Mouse (Mus musculus): ENCODE measurements around the gene Gp9. TPM values are rescaled to one million over a fixed set of nuclear protein-coding genes. Genes with fewer than 3 reads are reported as not detected.
"Not testable (repeated sequence)": the region's sequence is repeated elsewhere in the genome, so short reads cannot be mapped to it uniquely, and the experiment has no call there.

The Gp9 gene
- polyA plus RNA-seq, 1 experiment from 2014 or later, result 0.41 TPM

DNA sequence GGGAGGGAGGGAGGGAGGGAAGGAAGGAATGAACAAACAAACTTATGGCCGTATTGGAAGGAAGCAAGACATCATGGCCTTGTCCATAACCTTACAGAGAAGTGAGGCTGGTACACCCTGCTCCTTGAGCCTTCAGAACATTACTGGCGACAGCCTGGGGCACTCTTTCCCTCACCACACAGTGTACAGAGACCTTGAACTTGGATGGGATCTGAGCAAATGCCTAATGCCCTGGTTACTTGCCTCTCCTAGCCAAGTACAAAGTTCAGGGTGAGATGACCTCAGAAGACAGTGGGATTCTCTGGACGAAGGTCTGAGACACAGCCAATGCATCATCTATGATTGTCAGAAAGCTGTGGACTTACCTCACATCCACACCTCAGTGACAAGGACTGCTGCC, 18.0 kb upstream of the Gp9 start:
- no peak for ATAC-seq
- Histone ChIP-seq H3K4me3 (ENCODE audit: low read length) (no peak overlapping the region), H3K9me3 (ENCODE audit: control insufficient read depth, low read length) (no peaks in the 10 kb centered on the region), H3K27me3 (replicated peaks; ENCODE audit: control insufficient read depth, insufficient read depth, low read length) (no peaks in the 10 kb centered on the region), H3K27ac (ENCODE audit: low read depth, low read length) (no peak overlapping the region), H3K36me3 (ENCODE audit: control insufficient read depth, insufficient read depth, low read length) (no peaks in the 10 kb centered on the region), H3K4me1 (ENCODE audit: control insufficient read depth, insufficient read depth, low read depth, low read length) (no peaks in the 10 kb centered on the region), H3K9ac (ENCODE audit: low read depth, low read length) (no peak overlapping the region), H3K4me2 (ENCODE audit: low read length) (no peak overlapping the region)
- 66% methylated on average over 3 of the region's 3 CpGs for WGBS

DNA sequence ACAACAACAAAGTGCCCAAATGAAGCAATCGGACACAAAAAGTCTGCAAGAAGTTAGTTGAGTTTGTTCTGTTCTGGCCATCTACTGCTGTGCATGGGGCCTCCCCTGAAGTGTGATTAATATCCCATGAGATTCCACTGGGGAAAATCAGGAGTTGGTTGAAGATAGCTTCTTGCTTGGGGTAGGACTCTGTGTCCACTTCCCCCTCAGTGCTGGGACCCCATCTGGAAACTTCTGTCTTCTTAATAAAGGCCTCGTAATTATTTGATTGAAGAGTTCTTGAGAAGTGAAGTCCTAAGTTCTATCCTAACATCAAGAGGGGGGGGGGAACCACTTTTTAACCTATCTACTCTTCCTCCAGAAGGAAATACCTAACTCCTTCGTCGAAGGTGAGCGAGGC, 15.7 kb upstream of the Gp9 start:
- 88% methylated on average over 5 of the region's 5 CpGs for WGBS
- H3K27me3 ChIP-seq (replicated peaks; ENCODE audit: control insufficient read depth, insufficient read depth, low read length), result no peaks in the 10 kb centered on the region

DNA sequence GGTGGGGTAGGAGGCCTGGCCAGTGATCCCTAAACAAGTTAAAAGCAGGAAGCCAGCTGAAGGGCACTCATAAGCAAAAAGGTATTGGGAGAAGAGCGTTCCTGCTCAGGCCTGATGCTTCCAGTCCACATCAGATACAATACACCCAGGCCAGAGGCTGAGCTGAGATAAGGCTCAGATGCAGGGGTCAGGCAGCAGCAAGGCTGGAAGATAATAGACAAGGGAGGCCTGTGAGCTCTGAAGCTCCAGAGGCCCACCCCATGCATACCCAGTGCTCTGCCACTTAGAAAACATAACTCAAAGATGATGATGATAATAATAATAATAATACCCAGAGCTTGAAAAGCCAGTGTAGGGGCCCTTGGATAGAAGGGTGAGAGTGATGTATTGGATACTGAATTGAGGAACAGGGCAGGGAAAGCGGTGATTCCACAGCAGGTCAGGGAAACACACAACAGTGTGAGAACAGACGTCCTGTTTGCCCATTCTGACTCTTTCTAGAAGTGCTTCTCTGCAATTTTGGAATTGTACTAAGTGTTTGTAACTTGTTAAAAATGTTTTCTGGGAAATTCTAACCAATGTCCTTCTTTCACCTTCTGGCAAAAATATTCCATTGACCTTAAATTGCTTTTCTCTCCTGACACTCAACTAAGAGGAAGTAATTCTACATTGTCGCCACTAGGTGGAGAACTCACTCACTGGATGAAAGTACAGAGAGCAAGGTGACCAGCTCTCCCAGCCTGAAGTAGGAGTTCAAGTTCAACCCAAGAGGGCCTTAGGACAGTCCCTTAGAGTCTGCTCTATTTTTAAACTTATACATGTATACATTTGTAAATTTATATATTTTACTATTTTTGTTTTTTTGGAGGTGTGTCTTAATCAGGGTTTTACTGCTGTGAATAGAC, 14.2 kb upstream of the Gp9 start:
- WGBS, result 69% methylated on average over 4 of the region's 4 CpGs
- no peak for ATAC-seq
- Histone ChIP-seq H3K27me3 (replicated peaks; ENCODE audit: control insufficient read depth, insufficient read depth, low read length) (no peaks in the 10 kb centered on the region), H3K4me1 (ENCODE audit: control insufficient read depth, insufficient read depth, low read depth, low read length) (no peaks in the 10 kb centered on the region), H3K9me3 (ENCODE audit: control insufficient read depth, low read length) (no peaks in the 10 kb centered on the region), H3K4me3 (ENCODE audit: low read length) (no peak overlapping the region), H3K36me3 (ENCODE audit: control insufficient read depth, insufficient read depth, low read length) (no peaks in the 10 kb centered on the region), H3K4me2 (ENCODE audit: low read length) (no peak overlapping the region), H3K9ac (ENCODE audit: low read depth, low read length) (no peak overlapping the region), H3K27ac (ENCODE audit: low read depth, low read length) (no peak overlapping the region)

More for the DNA sequence above, 15.7 kb upstream of the Gp9 start:
- Histone ChIP-seq H3K9me3 (ENCODE audit: control insufficient read depth, low read length) (no peaks in the 10 kb centered on the region), H3K36me3 (ENCODE audit: control insufficient read depth, insufficient read depth, low read length) (no peaks in the 10 kb centered on the region), H3K9ac (ENCODE audit: low read depth, low read length) (no peak overlapping the region), H3K4me1 (ENCODE audit: control insufficient read depth, insufficient read depth, low read depth, low read length) (no peaks in the 10 kb centered on the region), H3K27ac (ENCODE audit: low read depth, low read length) (no peak overlapping the region), H3K4me3 (ENCODE audit: low read length) (no peak overlapping the region), H3K4me2 (ENCODE audit: low read length) (no peak overlapping the region)
- ATAC-seq, result no peak

DNA sequence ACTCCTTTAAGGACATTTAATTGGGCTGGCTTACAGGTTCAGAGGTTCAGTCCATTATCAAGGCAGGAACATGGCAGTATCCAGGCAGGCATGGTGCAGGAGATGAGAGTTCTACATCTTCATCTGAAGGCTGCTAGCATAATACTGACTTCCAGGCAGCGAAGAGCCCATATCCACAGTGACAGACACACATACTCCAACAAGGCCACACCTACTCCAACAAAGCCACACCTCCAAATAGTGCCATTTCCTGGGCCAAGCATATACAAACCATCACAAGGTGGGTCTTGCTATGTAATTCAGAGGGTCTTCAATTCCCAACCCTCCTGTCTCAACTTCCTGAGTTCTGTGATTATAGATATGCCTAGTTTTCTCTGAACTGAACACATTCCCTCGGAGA, 13.6 kb upstream of the Gp9 start:
- ATAC-seq; H3K9ac ChIP-seq (ENCODE audit: low read depth, low read length); H3K36me3 ChIP-seq (ENCODE audit: control insufficient read depth, insufficient read depth, low read length); H3K27me3 ChIP-seq (replicated peaks; ENCODE audit: control insufficient read depth, insufficient read depth, low read length); H3K27ac ChIP-seq (ENCODE audit: low read depth, low read length); H3K4me2 ChIP-seq (ENCODE audit: low read length); H3K4me3 ChIP-seq (ENCODE audit: low read length); H3K9me3 ChIP-seq (ENCODE audit: control insufficient read depth, low read length); H3K4me1 ChIP-seq (ENCODE audit: control insufficient read depth, insufficient read depth, low read depth, low read length): not testable (repeated sequence)
- WGBS, result 94% methylated on average over 2 of the region's 2 CpGs

DNA sequence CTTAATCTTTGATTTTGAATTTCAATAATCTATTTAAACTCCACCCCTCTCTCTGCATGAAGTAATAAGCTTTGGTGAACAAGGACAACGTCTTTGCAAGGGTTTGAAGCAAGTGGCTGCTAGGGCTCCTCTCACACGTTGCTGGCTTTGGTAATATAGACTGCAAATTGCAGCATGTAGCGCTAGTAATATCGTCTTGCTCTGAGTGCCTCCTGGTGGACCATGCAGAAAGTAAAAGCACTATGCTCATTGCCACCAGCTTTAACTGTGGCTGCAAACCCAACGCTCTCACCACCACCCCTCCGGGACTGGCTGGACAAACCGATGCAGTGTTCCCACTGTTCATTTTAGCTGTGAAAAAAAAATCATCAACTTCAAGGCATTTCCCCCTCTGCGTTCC, 7.2 kb upstream of the Gp9 start:
- no peaks in the 10 kb centered on the region for H3K9me3 ChIP-seq (ENCODE audit: control insufficient read depth, low read length)
- no peaks in the 10 kb centered on the region for H3K36me3 ChIP-seq (ENCODE audit: control insufficient read depth, insufficient read depth, low read length)
- ATAC-seq, result no peak
- H3K27me3 ChIP-seq (replicated peaks; ENCODE audit: control insufficient read depth, insufficient read depth, low read length), result no peaks in the 10 kb centered on the region
- H3K9ac ChIP-seq (ENCODE audit: low read depth, low read length), result no peak overlapping the region
- H3K4me3 ChIP-seq (ENCODE audit: low read length), result no peak overlapping the region
- no peak overlapping the region for H3K27ac ChIP-seq (ENCODE audit: low read depth, low read length)
- no peak overlapping the region for H3K4me2 ChIP-seq (ENCODE audit: low read length)
- 55% methylated on average over 8 of the region's 8 CpGs for WGBS
- no peaks in the 10 kb centered on the region for H3K4me1 ChIP-seq (ENCODE audit: control insufficient read depth, insufficient read depth, low read depth, low read length)

DNA sequence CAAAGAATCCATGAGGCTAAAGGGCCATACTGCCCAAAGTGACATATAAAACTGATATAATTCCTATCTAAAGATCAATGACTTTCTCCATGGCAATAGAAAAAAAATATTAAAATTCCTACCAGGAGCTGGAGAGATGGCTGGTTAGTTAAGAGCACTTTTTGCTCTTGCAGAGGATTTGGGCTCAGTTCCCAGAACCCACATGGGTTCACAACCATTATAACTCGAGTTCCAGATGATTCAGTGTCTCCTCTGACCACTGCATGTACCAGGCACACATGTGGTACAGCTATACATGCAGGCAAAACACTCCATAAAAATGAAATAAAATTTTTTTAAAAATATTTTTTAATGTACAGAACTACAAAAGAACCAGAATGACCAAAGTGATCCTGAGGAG, 3.4 kb upstream of the Gp9 start:
- H3K36me3 ChIP-seq (ENCODE audit: control insufficient read depth, insufficient read depth, low read length), result no peaks in the 10 kb centered on the region
- WGBS, result 50% methylated on average over 1 of the region's 1 CpGs

DNA sequence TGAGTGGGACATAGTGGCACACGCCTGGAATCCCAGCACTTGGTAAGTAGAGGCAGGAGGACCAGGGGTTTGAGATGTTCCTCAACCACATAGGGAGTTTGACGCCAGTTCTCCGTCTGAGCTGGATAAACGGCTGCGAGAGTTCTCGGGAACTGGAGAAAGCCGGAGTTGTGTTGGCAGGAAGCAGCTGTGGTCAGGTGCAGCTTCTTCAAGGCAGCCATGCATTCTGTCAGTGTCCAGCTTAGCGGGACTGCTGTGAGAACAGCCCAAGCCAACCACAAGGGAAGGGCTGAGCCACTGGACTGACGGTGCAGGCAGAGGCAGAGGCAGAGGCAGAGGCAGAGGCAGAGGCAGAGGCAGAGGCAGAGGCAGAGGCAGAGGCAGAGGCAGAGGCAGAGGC, 3.0 kb upstream of the Gp9 start:
- no peak overlapping the region for H3K4me2 ChIP-seq (ENCODE audit: low read length)
- no peaks in the 10 kb centered on the region for H3K27me3 ChIP-seq (replicated peaks; ENCODE audit: control insufficient read depth, insufficient read depth, low read length)
- no peaks in the 10 kb centered on the region for H3K4me1 ChIP-seq (ENCODE audit: control insufficient read depth, insufficient read depth, low read depth, low read length)
- no peaks in the 10 kb centered on the region for H3K36me3 ChIP-seq (ENCODE audit: control insufficient read depth, insufficient read depth, low read length)
- 88% methylated on average over 9 of the region's 9 CpGs for WGBS
- ATAC-seq, result no peak
- no peaks in the 10 kb centered on the region for H3K9me3 ChIP-seq (ENCODE audit: control insufficient read depth, low read length)
- H3K9ac ChIP-seq (ENCODE audit: low read depth, low read length), result no peak overlapping the region
- no peak overlapping the region for H3K4me3 ChIP-seq (ENCODE audit: low read length)
- no peak overlapping the region for H3K27ac ChIP-seq (ENCODE audit: low read depth, low read length)

More for the DNA sequence above, 3.4 kb upstream of the Gp9 start:
- no peak for ATAC-seq
- Histone ChIP-seq H3K27me3 (replicated peaks; ENCODE audit: control insufficient read depth, insufficient read depth, low read length) (no peaks in the 10 kb centered on the region), H3K4me1 (ENCODE audit: control insufficient read depth, insufficient read depth, low read depth, low read length) (no peaks in the 10 kb centered on the region), H3K4me3 (ENCODE audit: low read length) (no peak overlapping the region), H3K9me3 (ENCODE audit: control insufficient read depth, low read length) (no peaks in the 10 kb centered on the region), H3K27ac (ENCODE audit: low read depth, low read length) (no peak overlapping the region), H3K4me2 (ENCODE audit: low read length) (no peak overlapping the region), H3K9ac (ENCODE audit: low read depth, low read length) (no peak overlapping the region)

DNA sequence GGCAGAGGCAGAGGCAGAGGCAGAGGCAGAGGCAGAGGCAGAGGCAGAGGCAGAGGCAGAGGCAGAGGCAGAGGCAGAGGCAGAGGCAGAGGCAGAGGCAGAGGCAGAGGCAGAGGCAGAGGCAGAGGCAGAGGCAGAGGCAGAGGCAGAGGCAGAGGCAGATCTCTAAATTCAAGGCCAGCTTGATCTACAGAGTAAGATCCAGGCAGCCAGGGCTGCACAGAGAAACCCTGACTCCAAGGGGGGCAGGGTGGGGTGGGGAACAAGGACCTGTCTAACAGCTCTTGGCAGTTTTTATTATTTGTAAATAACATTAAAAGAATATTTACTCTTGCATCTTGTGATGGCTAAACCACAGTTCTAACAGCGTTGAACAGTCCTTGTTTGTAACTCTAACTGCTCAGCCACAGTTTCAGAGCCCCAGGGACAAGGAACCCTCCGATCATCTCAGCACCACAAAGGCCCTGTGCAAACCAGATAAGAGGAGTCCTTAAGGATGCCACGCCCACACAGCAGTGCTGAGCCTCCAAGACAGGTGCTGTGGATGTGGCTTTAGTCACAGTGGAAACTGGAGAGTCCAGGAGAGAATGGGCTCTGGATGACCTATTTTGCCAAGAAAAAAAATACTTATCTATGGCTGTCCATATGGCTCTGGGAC, 2.2 kb upstream of the Gp9 start:
- 75% methylated on average over 3 of the region's 3 CpGs for WGBS
- no peak for ATAC-seq
- no peak overlapping the region for H3K4me2 ChIP-seq (ENCODE audit: low read length)
- H3K27ac ChIP-seq (ENCODE audit: low read depth, low read length), result no peak overlapping the region
- no peak overlapping the region for H3K9ac ChIP-seq (ENCODE audit: low read depth, low read length)
- H3K9me3 ChIP-seq (ENCODE audit: control insufficient read depth, low read length), result no peaks in the 10 kb centered on the region
- no peaks in the 10 kb centered on the region for H3K27me3 ChIP-seq (replicated peaks; ENCODE audit: control insufficient read depth, insufficient read depth, low read length)
- no peaks in the 10 kb centered on the region for H3K4me1 ChIP-seq (ENCODE audit: control insufficient read depth, insufficient read depth, low read depth, low read length)
- H3K4me3 ChIP-seq (ENCODE audit: low read length), result no peak overlapping the region
- no peaks in the 10 kb centered on the region for H3K36me3 ChIP-seq (ENCODE audit: control insufficient read depth, insufficient read depth, low read length)

DNA sequence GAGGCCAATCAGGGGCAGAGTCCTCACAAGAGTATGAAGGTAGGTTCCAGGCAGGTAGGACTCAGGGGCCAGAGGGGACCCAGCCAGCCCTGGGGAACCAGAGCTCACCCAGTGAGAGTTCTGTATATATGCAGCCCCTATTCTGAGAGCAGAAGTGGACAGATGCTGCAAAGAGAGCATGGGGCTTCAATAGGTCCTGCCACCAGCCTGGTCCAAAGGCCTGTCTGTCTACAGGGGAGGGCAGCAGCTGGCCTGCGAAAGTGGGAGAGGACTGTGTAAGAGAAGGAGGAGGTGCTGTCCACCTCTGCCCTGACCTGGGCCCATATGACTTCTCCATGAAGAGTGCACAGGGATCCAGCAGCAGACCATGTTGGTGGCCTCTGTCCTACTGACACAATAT, 1.2 kb upstream of the Gp9 start:
- no peaks in the 10 kb centered on the region for H3K27me3 ChIP-seq (replicated peaks; ENCODE audit: control insufficient read depth, insufficient read depth, low read length)
- no peaks in the 10 kb centered on the region for H3K4me1 ChIP-seq (ENCODE audit: control insufficient read depth, insufficient read depth, low read depth, low read length)
- 82% methylated on average over 1 of the region's 1 CpGs for WGBS
- H3K36me3 ChIP-seq (ENCODE audit: control insufficient read depth, insufficient read depth, low read length), result no peaks in the 10 kb centered on the region
- H3K4me3 ChIP-seq (ENCODE audit: low read length), result no peak overlapping the region
- H3K9me3 ChIP-seq (ENCODE audit: control insufficient read depth, low read length), result no peaks in the 10 kb centered on the region
- H3K27ac ChIP-seq (ENCODE audit: low read depth, low read length), result no peak overlapping the region
- no peak for ATAC-seq
- H3K9ac ChIP-seq (ENCODE audit: low read depth, low read length), result no peak overlapping the region
- no peak overlapping the region for H3K4me2 ChIP-seq (ENCODE audit: low read length)

Data from hindbrain, embryonic 16.5 days (tissue).